Mouse (Mus musculus): ENCODE results near the gene Batf3.

- no peak for TF ChIP-seq CTCF (IDR thresholded peaks at IDR 0.05; ENCODE audit: low read depth)
- TF ChIP-seq EP300 (IDR thresholded peaks at IDR 0.05; ENCODE audit: low read depth), result no peak
These were observed 2.2 kb downstream of the Batf3 start for GRCm38 (mm10) chr1:191099772-191100291.
